Mouse (Mus musculus) megakaryocyte, embryonic 14.5 days (primary cell): ENCODE measurements around the gene Dph2.

ENCODE experiments used
- FLI1 ChIP-seq: IDR thresholded peaks from 2 replicates; pipeline ENCODE4 v1.6.1; 2012; ENCODE audit warnings: low read length, inconsistent platforms, mixed read lengths
- GATA1 ChIP-seq: IDR thresholded peaks from 3 replicates; pipeline ENCODE4 v1.6.1; 2012; ENCODE audit warnings: mixed read lengths, low read length, inconsistent platforms, borderline replicate concordance

DNA sequence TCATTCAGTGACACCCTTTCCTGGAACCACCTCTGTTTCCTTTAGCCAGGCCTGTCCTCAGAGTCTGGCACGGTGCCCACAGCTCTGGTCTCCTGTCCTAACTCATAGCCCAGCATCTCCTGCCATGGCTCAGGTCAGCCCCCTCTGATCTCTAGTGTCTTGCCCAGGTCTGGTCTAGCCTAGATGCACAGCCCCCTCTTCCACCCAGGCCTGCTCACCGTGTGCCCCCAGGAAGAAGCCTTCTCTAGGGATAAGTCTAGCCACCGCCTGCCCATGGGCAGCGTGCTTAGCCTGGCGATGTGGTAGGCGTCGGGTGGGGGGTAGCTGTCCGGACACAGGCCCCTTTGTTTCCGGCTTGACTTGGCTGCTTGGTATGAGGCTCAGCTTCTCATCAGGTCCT is 36.7 kb downstream of the Dph2 start:
- TF ChIP-seq GATA1: no peak
- no peak for TF ChIP-seq FLI1
